Mouse (Mus musculus) heart, embryonic 14.5 days (tissue): ENCODE data around the gene Gamt. TPM values are rescaled to one million over a fixed set of nuclear protein-coding genes. Genes with fewer than 3 reads are reported as not detected.
"Not testable (repeated sequence)": the region's sequence is repeated elsewhere in the genome, so short reads cannot be mapped to it uniquely, and the experiment has no call there.

Experiments used
- ATAC-seq: fragments of 200-750 bp; cut with Nextera tagmentation; 2 replicates; pipeline ENCODE4 v1.8.0; 2017; ENCODE audit warnings: low read depth, moderate TSS enrichment; ENCODE audit not compliant: insufficient number of reproducible peaks, insufficient read depth, low FRiP score
- H3K27ac ChIP-seq, 2 experiments: fragments of 200-500 bp in 1 of 2; fragments of 300-500 bp in 1 of 2; sonication (generic) in 1 of 2; replicated peaks in 1 of 2; 2 replicates each; pipeline ENCODE4 v1.5.1; 2012 to 2014; ENCODE audit warnings: low read depth in 2 of 2, low read length in 2 of 2, control low read depth in 1 of 2, mild to moderate bottlenecking in 1 of 2, mixed read lengths in 1 of 2; ENCODE audit not compliant: control insufficient read depth in 1 of 2, insufficient read depth in 1 of 2
- H3K27me3 ChIP-seq: fragments of 300-500 bp; sonication (generic); 2 replicates; pipeline ENCODE4 v1.6.1; 2014; ENCODE audit warnings: mild to moderate bottlenecking, low read length, control low read depth; ENCODE audit not compliant: control insufficient read depth, insufficient read depth
- H3K36me3 ChIP-seq: fragments of 300-500 bp; sonication (generic); 2 replicates; pipeline ENCODE4 v1.6.1; 2014; ENCODE audit warnings: mild to moderate bottlenecking, control low read depth, low read length, mixed read lengths; ENCODE audit not compliant: control insufficient read depth, insufficient read depth
- H3K4me1 ChIP-seq, 2 experiments: fragments of 200-500 bp in 1 of 2; fragments of 300-500 bp in 1 of 2; sonication (generic) in 1 of 2; 2 replicates each; pipeline ENCODE4 v1.6.1; 2012 to 2014; ENCODE audit warnings: low read length in 2 of 2, control low read depth in 1 of 2, mixed read lengths in 1 of 2; ENCODE audit not compliant: control insufficient read depth in 2 of 2, insufficient read depth in 2 of 2
- H3K4me2 ChIP-seq: fragments of 300-500 bp; sonication (generic); 2 replicates; pipeline ENCODE4 v1.6.1; 2014; ENCODE audit warnings: mild to moderate bottlenecking, low read length
- H3K4me3 ChIP-seq, 2 experiments: fragments of 200-500 bp in 1 of 2; fragments of 300-500 bp in 1 of 2; sonication (generic) in 1 of 2; 2 replicates each; pipeline ENCODE4 v1.5.1; 2012 to 2014; ENCODE audit warnings: low read length in 2 of 2, mild to moderate bottlenecking in 2 of 2, control low read depth in 1 of 2, low read depth in 1 of 2, moderate library complexity in 1 of 2; ENCODE audit not compliant: control insufficient read depth in 1 of 2, insufficient read depth in 1 of 2
- H3K9ac ChIP-seq: fragments of 300-500 bp; sonication (generic); 2 replicates; pipeline ENCODE4 v1.6.1; 2014; ENCODE audit warnings: mild to moderate bottlenecking, low read length
- H3K9me3 ChIP-seq: fragments of 300-500 bp; sonication (generic); 2 replicates; pipeline ENCODE4 v1.6.1; 2016; ENCODE audit warnings: low read length, control low read depth; ENCODE audit not compliant: control insufficient read depth
- WGBS: fragments of 180-500 bp; shearing (Covaris S2); extraction: QIAGEN DNeasy Blood & Tissue Kit; methylation state at CpG from one replicate; pipeline ENCODE4 v1.1.7; 2014; 5-methylcytosine and 5-hydroxymethylcytosine counted together
- polyA plus RNA-seq: library from polyadenylated mRNA; unstranded; fragments of >200 nt; fragmentation: Nextera tagmentation; extraction: Ambion mirVana; gene quantifications from 2 replicates; pipeline ENCODE4 v1.2.1, GENCODE M21; 2014

Gamt gene
- polyA plus RNA-seq, 1 experiment from 2014 or later: 61.5 TPM

DNA sequence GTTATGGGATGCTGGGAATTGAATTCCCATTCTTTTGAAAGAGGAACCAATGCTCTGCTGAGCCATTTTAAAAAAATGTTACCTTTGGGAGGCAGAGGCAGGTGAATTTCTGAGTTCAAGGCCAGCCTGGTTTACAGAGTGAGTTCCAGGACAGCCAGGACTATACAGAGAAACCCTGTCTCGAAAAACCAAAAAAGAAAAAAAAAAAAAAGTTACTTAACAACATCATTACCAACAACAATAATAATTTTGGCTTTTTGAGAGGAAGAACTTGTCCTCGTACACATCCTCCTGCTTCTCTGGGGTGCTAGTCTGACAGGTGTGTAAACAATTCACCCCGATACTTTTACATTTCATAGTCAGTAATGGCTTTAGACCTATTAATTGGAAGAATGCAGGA is 12.4 kb downstream of the Gamt start:
- H3K9me3 ChIP-seq, H3K9ac ChIP-seq, ATAC-seq, H3K27ac ChIP-seq, H3K27me3 ChIP-seq: not testable (repeated sequence)
- WGBS: 44% methylated on average over 3 of the region's 3 CpGs
- Histone ChIP-seq H3K4me2 (peak overlapping the region; percentile 91), H3K4me1 (peaks cover 9 to 19% of the 10 kb centered on the region in 2 experiments), H3K4me3 (peak overlapping the region in 1 of 2 experiments; percentile 90; a peak in 3 of 4 replicates), H3K36me3 (peaks cover 30% of the 10 kb centered on the region)

DNA sequence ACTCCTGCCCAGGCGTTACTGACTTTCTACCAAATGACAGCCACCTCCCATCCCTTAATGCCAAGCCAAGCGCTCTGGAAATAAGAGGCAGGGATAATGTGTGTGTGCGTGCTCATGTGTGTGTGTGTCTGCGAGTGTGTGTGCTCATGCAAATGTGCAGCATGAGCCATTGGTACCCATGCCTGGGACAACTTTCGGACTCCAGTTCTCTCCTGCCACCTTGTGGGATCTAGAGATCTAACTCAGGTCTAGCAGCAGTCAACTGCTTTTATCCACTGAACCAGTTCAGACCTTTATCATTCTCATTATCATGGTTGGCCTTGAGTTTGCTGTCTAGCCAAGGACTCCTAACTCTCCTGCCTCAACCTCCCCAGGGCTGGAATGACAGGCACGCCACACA is 13.0 kb downstream of the Gamt start:
- Histone ChIP-seq H3K4me2 (0 out of 2 replicates have a peak overlapping the region, but pooled peaks have one; percentile 91), H3K36me3 (peaks cover 31% of the 10 kb centered on the region), H3K4me1 (peaks cover 9 to 24% of the 10 kb centered on the region in 2 experiments), H3K4me3 (no peak overlapping the region), H3K27me3 (no peaks in the 10 kb centered on the region), H3K9me3 (no peaks in the 10 kb centered on the region), H3K27ac (no peak overlapping the region), H3K9ac (no peak overlapping the region)
- WGBS: 54% methylated on average over 6 of the region's 6 CpGs
- ATAC-seq: no peak

DNA sequence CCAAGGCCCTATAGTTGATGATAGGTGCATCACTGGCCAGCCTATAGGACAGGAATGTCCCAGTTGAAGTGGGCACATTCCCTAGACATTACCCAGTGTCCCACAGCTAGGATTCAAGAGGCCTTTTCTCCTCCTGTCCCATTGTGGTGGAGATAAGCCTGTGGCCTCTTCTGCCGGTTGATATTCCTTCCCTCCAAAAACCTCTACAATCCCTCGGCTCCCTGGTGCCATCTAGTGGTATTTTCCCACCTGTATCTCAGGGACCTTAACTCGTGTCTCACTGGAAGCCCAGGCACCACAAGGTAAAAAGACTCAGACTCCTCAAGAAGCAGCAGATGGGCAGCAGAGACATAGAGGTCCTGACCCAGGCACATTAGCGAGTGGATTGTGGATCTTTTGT is 15.2 kb downstream of the Gamt start:
- no peak for ATAC-seq

DNA sequence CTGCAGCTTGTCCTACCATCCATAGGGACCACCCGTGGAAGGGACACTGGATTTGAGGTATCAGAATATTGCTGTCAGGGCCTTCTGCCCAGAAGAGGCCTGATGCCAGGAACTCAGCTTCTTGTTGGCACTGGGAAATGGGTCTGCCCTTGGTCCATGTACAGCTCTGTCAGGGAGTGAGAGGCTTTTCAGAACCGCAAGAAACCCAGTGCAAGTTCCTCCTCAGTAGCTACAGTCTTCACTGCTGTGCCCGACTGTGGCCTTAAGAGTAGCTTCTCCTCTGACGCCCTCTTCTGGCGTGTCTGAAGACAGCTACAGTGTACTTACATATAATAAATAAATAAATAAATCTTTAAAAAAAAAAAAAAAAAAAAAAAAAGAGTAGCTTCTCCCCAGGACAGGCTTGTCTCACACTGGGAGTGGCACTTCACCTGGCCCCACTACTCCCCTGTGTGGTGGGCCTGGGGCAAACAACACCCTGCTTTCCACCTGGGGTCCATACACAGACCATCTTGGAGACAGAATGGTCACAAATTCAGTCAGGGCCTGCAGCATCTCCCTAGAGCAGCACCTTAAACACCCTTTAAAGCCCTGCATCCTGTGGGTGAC is 15.9 kb downstream of the Gamt start:
- peaks cover 7 to 29% of the 10 kb centered on the region in 2 experiments for H3K4me1 ChIP-seq
- H3K36me3 ChIP-seq: peaks cover 48% of the 10 kb centered on the region
- H3K9me3 ChIP-seq: no peaks in the 10 kb centered on the region
- H3K27me3 ChIP-seq: no peaks in the 10 kb centered on the region
- H3K9ac ChIP-seq: no peak overlapping the region
- no peak for ATAC-seq
- H3K4me3 ChIP-seq: no peak overlapping the region
- H3K27ac ChIP-seq: no peak overlapping the region
- H3K4me2 ChIP-seq: no peak overlapping the region
- 42% methylated on average over 5 of the region's 5 CpGs for WGBS

More for the DNA sequence above, 15.2 kb downstream of the Gamt start:
- H3K9ac ChIP-seq: no peak overlapping the region
- H3K27ac ChIP-seq: no peak overlapping the region
- peaks cover 13 to 36% of the 10 kb centered on the region in 2 experiments for H3K4me1 ChIP-seq
- H3K36me3 ChIP-seq: peaks cover 41% of the 10 kb centered on the region
- WGBS: 3% methylated on average over 4 of the region's 4 CpGs
- no peak overlapping the region for H3K4me3 ChIP-seq
- no peaks in the 10 kb centered on the region for H3K9me3 ChIP-seq
- H3K4me2 ChIP-seq: no peak overlapping the region
- H3K27me3 ChIP-seq: no peaks in the 10 kb centered on the region

DNA sequence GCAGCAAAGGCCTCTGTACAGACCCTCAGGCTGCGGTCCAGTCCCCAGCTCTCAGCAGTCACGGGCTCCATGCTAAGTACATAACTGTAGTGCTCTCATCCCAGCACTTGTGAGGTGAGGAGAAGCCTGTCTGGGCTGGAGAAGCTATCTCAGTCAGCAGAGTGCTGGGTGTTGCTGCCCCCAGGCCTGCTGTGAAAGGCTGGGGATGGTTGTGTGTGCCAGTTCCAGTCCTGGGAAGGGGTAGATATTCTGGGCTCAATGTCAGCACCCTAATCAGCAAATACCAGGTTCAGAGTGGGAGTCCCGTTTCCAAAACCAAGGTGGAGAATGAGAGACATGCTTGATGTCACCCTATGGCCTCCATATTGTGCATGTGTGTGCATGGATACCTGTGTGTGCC is 18.2 kb downstream of the Gamt start:
- ATAC-seq: no peak
- Histone ChIP-seq H3K36me3 (peaks cover 71% of the 10 kb centered on the region), H3K4me1 (peaks cover 7 to 27% of the 10 kb centered on the region in 2 experiments), H3K4me2 (no peak overlapping the region), H3K9ac (no peak overlapping the region; the same call in 1 of the 2 replicates), H3K27ac (peak overlapping the region; percentile 4 to 87), H3K9me3 (no peaks in the 10 kb centered on the region), H3K27me3 (no peaks in the 10 kb centered on the region), H3K4me3 (no peak overlapping the region)
- WGBS: 24% methylated on average over 3 of the region's 3 CpGs

DNA sequence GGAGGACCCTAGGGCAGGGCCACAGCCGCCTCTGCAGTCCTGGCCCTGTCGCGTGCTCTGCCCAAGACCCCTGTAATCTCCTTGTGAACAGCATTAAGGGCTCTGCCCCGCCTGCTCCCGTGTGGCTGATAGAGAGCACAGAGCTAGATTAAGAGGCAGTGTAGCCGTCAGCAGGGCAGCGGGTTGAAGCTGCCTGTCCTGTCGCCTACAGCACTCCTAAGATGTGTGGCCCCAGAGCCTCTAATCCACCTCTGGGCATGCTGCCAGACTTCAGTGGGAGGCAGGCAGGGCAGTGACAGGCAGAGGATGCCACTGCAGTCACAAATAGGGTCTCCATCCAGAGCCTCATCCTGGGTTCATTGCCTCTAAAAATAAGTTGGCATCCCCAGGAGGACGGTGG is 18.7 kb downstream of the Gamt start:
- ATAC-seq: peak; percentile 54
- Histone ChIP-seq H3K4me2 (no peak overlapping the region), H3K36me3 (peaks cover 76% of the 10 kb centered on the region), H3K9ac (peak overlapping the region; percentile 38), H3K9me3 (no peaks in the 10 kb centered on the region), H3K4me1 (peaks cover 7 to 27% of the 10 kb centered on the region in 2 experiments), H3K27ac (peak overlapping the region; percentile 73 to 87), H3K27me3 (no peaks in the 10 kb centered on the region), H3K4me3 (no peak overlapping the region)
- WGBS: 15% methylated on average over 9 of the region's 9 CpGs

- Histone ChIP-seq H3K27ac (no peak overlapping the region), H3K27me3 (no peaks in the 10 kb centered on the region), H3K9me3 (no peaks in the 10 kb centered on the region), H3K4me3 (no peak overlapping the region), H3K4me2 (no peak overlapping the region), H3K36me3 (peaks cover 99% of the 10 kb centered on the region), H3K9ac (no peak overlapping the region), H3K4me1 (peaks cover 4 to 22% of the 10 kb centered on the region in 2 experiments)
- 82% methylated on average over 6 of the region's 6 CpGs for WGBS
- no peak for ATAC-seq
Measured at GRCm38 (mm10) chr10:80239791-80240190, 21.0 kb downstream of the Gamt start.

- no peaks in the 10 kb centered on the region for H3K27me3 ChIP-seq
- no peak for ATAC-seq
- no peaks in the 10 kb centered on the region for H3K9me3 ChIP-seq
- H3K36me3 ChIP-seq: peaks cover 100% of the 10 kb centered on the region
- no peak overlapping the region for H3K4me3 ChIP-seq
- H3K4me2 ChIP-seq: no peak overlapping the region
- H3K27ac ChIP-seq: no peak overlapping the region
- peaks cover 4 to 21% of the 10 kb centered on the region in 2 experiments for H3K4me1 ChIP-seq
- no peak overlapping the region for H3K9ac ChIP-seq
- 84% methylated on average over 3 of the region's 3 CpGs for WGBS
Measured at GRCm38 (mm10) chr10:80238306-80238705, 22.5 kb downstream of the Gamt start.
